Mouse (Mus musculus): ENCODE measurements around the gene Sned1. TPM values are rescaled to one million over a fixed set of nuclear protein-coding genes. Genes with fewer than 3 reads are reported as not detected.

Sned1 gene
- polyA plus RNA-seq, 1 experiment from 2014 or later: 4.0 TPM

GRCm38 (mm10) chr1:93225226-93225625, 10.4 kb upstream of the Sned1 start:
- ATAC-seq (ENCODE audit: low FRiP score) (no peak), DNase-seq (ENCODE audit: low spot score) (no peak)
- H3K27me3 ChIP-seq (ENCODE audit: control insufficient read depth, insufficient read depth, low read length): peaks cover 3% of the 10 kb centered on the region; the same call in 1 of the 2 replicates
- no peaks in the 10 kb centered on the region for H3K9me3 ChIP-seq (ENCODE audit: control insufficient read depth, low read length)
- no peak overlapping the region for H3K9ac ChIP-seq (ENCODE audit: low read depth, low read length)
- H3K4me3 ChIP-seq (ENCODE audit: low read depth, low read length): no peak overlapping the region
- 0 out of 2 replicates have a peak, but pooled peaks cover 2% of the 10 kb centered on the region for H3K4me1 ChIP-seq (replicated peaks; ENCODE audit: control insufficient read depth, insufficient read depth, low read length)
- no peak overlapping the region for H3K4me2 ChIP-seq (replicated peaks; ENCODE audit: low read depth, low read length)
- H3K36me3 ChIP-seq (ENCODE audit: control insufficient read depth, insufficient read depth, low read length): no peaks in the 10 kb centered on the region
- WGBS: 49% methylated on average over 4 of the region's 4 CpGs
- H3K27ac ChIP-seq (ENCODE audit: low read depth, low read length): no peak overlapping the region

- Histone ChIP-seq H3K4me1 (replicated peaks; ENCODE audit: control insufficient read depth, insufficient read depth, low read length) (0 out of 2 replicates have a peak, but pooled peaks cover 2% of the 10 kb centered on the region), H3K4me2 (replicated peaks; ENCODE audit: low read depth, low read length) (no peak overlapping the region), H3K27me3 (ENCODE audit: control insufficient read depth, insufficient read depth, low read length) (peaks cover 3% of the 10 kb centered on the region; the same call in 1 of the 2 replicates), H3K27ac (ENCODE audit: low read depth, low read length) (no peak overlapping the region), H3K36me3 (ENCODE audit: control insufficient read depth, insufficient read depth, low read length) (no peaks in the 10 kb centered on the region), H3K9ac (ENCODE audit: low read depth, low read length) (no peak overlapping the region), H3K4me3 (ENCODE audit: low read depth, low read length) (no peak overlapping the region), H3K9me3 (ENCODE audit: control insufficient read depth, low read length) (no peaks in the 10 kb centered on the region)
- 82% methylated on average over 5 of the region's 5 CpGs for WGBS
- no peak for ATAC-seq (ENCODE audit: low FRiP score)
- DNase-seq (ENCODE audit: low spot score): no peak
These were observed 9.7 kb upstream of the Sned1 start for GRCm38 (mm10) chr1:93225731-93226520.

DNA sequence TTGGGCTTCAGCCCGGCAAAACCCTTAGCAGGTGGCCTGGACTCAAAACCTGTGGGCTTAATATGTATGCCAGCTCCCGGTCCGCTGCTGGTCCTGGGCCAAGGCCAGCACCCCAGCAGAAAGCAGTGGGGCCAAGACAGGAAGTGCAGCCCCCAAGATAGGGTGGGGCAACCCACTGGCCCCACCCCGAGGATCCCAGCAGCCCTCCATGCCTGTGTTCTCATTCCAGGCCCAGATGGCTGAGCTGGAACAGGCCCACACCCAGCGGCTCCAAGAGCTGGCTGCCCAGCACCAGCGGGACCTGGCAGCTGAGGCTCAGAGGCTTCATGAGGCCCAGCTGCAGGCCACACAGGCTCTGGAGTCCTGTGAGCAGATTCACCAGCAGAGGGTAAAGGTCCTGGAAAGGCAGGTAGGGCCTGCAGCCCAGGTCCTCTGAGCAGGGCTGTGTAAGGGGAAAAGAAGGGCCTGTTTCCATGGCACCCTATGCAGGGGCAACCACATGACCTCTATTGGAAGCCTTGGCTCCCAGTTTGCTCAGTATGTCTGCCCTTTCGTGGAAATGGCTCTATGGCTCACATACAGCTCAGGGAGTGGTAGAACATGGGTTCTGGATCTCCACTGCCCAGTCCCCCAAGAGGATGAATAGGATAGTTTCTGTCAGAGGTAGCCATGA, 8.2 kb upstream of the Sned1 start:
- Histone ChIP-seq H3K27me3 (ENCODE audit: control insufficient read depth, insufficient read depth, low read length) (peaks cover 3% of the 10 kb centered on the region; the same call in 1 of the 2 replicates), H3K9me3 (ENCODE audit: control insufficient read depth, low read length) (no peaks in the 10 kb centered on the region), H3K4me1 (replicated peaks; ENCODE audit: control insufficient read depth, insufficient read depth, low read length) (no peaks in the 10 kb centered on the region), H3K36me3 (ENCODE audit: control insufficient read depth, insufficient read depth, low read length) (no peaks in the 10 kb centered on the region), H3K9ac (ENCODE audit: low read depth, low read length) (no peak overlapping the region), H3K4me2 (replicated peaks; ENCODE audit: low read depth, low read length) (no peak overlapping the region), H3K4me3 (ENCODE audit: low read depth, low read length) (no peak overlapping the region), H3K27ac (ENCODE audit: low read depth, low read length) (no peak overlapping the region)
- DNase-seq (ENCODE audit: low spot score): no peak
- WGBS: 92% methylated on average over 7 of the region's 7 CpGs
- no peak for ATAC-seq (ENCODE audit: low FRiP score)

- no peak overlapping the region for H3K4me2 ChIP-seq (replicated peaks; ENCODE audit: low read depth, low read length)
- H3K27ac ChIP-seq (ENCODE audit: low read depth, low read length): no peak overlapping the region
- no peak overlapping the region for H3K9ac ChIP-seq (ENCODE audit: low read depth, low read length)
- DNase-seq (ENCODE audit: low spot score): no peak
- no peak for ATAC-seq (ENCODE audit: low FRiP score)
- no peaks in the 10 kb centered on the region for H3K9me3 ChIP-seq (ENCODE audit: control insufficient read depth, low read length)
- no peak overlapping the region for H3K4me3 ChIP-seq (ENCODE audit: low read depth, low read length)
- WGBS: 92% methylated on average over 7 of the region's 7 CpGs
- H3K36me3 ChIP-seq (ENCODE audit: control insufficient read depth, insufficient read depth, low read length): no peaks in the 10 kb centered on the region
- H3K27me3 ChIP-seq (ENCODE audit: control insufficient read depth, insufficient read depth, low read length): peaks cover 3% of the 10 kb centered on the region; the same call in 1 of the 2 replicates
- H3K4me1 ChIP-seq (replicated peaks; ENCODE audit: control insufficient read depth, insufficient read depth, low read length): no peaks in the 10 kb centered on the region
These were observed 7.7 kb upstream of the Sned1 start for GRCm38 (mm10) chr1:93227976-93228365.

DNA sequence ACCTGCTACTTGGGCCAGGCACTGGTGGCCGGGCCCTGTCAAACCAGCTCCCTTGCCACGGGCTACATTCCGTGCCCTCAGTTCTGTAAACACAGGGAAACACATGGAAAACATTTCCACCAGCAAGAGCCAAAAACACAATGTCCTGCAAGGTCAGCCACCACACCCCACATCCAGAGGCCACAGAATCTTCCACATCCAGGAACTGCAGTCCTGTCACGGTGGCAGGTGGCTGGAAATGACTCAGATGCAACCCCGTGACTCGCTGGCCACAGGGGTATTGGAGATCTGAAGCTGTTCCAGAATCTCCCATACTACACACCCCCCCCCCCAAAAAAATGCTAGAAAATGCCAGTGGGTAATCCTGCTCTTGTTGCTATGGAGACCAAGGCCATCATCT, 6.4 kb upstream of the Sned1 start:
- no peaks in the 10 kb centered on the region for H3K9me3 ChIP-seq (ENCODE audit: control insufficient read depth, low read length)
- H3K27me3 ChIP-seq (ENCODE audit: control insufficient read depth, insufficient read depth, low read length): no peaks in the 10 kb centered on the region
- H3K4me2 ChIP-seq (replicated peaks; ENCODE audit: low read depth, low read length): no peak overlapping the region
- WGBS: 83% methylated on average over 6 of the region's 6 CpGs
- H3K9ac ChIP-seq (ENCODE audit: low read depth, low read length): no peak overlapping the region
- DNase-seq (ENCODE audit: low spot score) (no peak), ATAC-seq (ENCODE audit: low FRiP score) (no peak)
- H3K27ac ChIP-seq (ENCODE audit: low read depth, low read length): no peak overlapping the region
- no peaks in the 10 kb centered on the region for H3K36me3 ChIP-seq (ENCODE audit: control insufficient read depth, insufficient read depth, low read length)
- no peak overlapping the region for H3K4me3 ChIP-seq (ENCODE audit: low read depth, low read length)
- no peaks in the 10 kb centered on the region for H3K4me1 ChIP-seq (replicated peaks; ENCODE audit: control insufficient read depth, insufficient read depth, low read length)

GRCm38 (mm10) chr1:93229626-93230025, 6.0 kb upstream of the Sned1 start:
- Histone ChIP-seq H3K36me3 (ENCODE audit: control insufficient read depth, insufficient read depth, low read length) (no peaks in the 10 kb centered on the region), H3K27ac (ENCODE audit: low read depth, low read length) (no peak overlapping the region), H3K9me3 (ENCODE audit: control insufficient read depth, low read length) (no peaks in the 10 kb centered on the region), H3K4me1 (replicated peaks; ENCODE audit: control insufficient read depth, insufficient read depth, low read length) (no peaks in the 10 kb centered on the region), H3K4me2 (replicated peaks; ENCODE audit: low read depth, low read length) (no peak overlapping the region), H3K27me3 (ENCODE audit: control insufficient read depth, insufficient read depth, low read length) (peaks cover under 1% of the 10 kb centered on the region; the same call in 1 of the 2 replicates), H3K4me3 (ENCODE audit: low read depth, low read length) (no peak overlapping the region), H3K9ac (ENCODE audit: low read depth, low read length) (no peak overlapping the region)
- ATAC-seq (ENCODE audit: low FRiP score) (no peak), DNase-seq (ENCODE audit: low spot score) (no peak)
- 85% methylated on average over 4 of the region's 4 CpGs for WGBS

DNA sequence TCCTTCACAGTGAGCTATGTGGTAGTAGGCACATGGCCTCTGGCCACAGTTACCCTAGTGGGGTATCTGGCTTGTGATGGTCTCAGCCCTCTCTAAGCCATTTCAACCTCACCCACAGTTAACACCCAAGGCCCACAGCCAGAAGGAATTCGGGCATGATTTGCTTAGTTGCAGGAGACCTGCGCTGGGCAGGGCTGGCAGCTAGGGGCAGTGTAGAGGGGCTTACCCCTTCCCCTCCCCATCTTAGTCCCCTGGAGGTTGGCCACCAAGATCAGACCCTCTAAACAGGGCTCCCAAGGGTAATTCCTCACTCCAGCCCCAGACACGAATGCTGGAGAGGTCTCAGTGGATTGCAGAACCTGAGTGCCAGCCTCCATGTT, 894 bp downstream of the Sned1 start:
- no peaks in the 10 kb centered on the region for H3K4me1 ChIP-seq (replicated peaks; ENCODE audit: control insufficient read depth, insufficient read depth, low read length)
- H3K9me3 ChIP-seq (ENCODE audit: control insufficient read depth, low read length): no peaks in the 10 kb centered on the region
- ATAC-seq (ENCODE audit: low FRiP score) (peak; percentile 38), DNase-seq (ENCODE audit: low spot score) (peak; percentile 55)
- no peaks in the 10 kb centered on the region for H3K36me3 ChIP-seq (ENCODE audit: control insufficient read depth, insufficient read depth, low read length)
- H3K4me2 ChIP-seq (replicated peaks; ENCODE audit: low read depth, low read length): peak overlapping the region; percentile 94
- peak overlapping the region; percentile 48 for H3K4me3 ChIP-seq (ENCODE audit: low read depth, low read length)
- H3K27ac ChIP-seq (ENCODE audit: low read depth, low read length): no peak overlapping the region
- WGBS: 9% methylated on average over 3 of the region's 3 CpGs
- peak overlapping the region; percentile 37; the same call in 1 of the 2 replicates for H3K9ac ChIP-seq (ENCODE audit: low read depth, low read length)
- peaks cover 21% of the 10 kb centered on the region for H3K27me3 ChIP-seq (ENCODE audit: control insufficient read depth, insufficient read depth, low read length)

DNA sequence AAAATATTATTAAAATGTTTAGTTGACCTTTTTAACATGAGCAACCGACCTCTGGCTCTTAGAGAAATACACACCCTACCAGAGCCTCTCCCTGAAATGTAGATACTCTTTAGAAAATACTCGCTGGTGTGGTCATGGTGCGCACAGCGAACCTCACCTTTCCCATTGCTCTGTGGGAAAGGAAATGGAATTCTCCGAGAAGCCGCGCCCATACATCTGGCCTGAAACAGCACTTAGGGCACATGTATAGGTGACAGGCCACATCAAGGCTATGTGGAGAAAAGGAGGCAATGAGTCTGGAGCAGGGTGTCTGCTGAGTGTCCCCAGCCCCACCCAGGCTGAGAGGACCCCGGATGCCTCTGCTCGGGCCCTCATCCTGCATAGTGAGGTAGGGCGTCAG, 2.0 kb downstream of the Sned1 start:
- Histone ChIP-seq H3K9me3 (ENCODE audit: control insufficient read depth, low read length) (no peaks in the 10 kb centered on the region), H3K36me3 (ENCODE audit: control insufficient read depth, insufficient read depth, low read length) (no peaks in the 10 kb centered on the region), H3K27me3 (ENCODE audit: control insufficient read depth, insufficient read depth, low read length) (peaks cover 21% of the 10 kb centered on the region), H3K27ac (ENCODE audit: low read depth, low read length) (no peak overlapping the region), H3K4me2 (replicated peaks; ENCODE audit: low read depth, low read length) (no peak overlapping the region), H3K4me1 (replicated peaks; ENCODE audit: control insufficient read depth, insufficient read depth, low read length) (no peaks in the 10 kb centered on the region), H3K9ac (ENCODE audit: low read depth, low read length) (no peak overlapping the region), H3K4me3 (ENCODE audit: low read depth, low read length) (no peak overlapping the region)
- ATAC-seq (ENCODE audit: low FRiP score): no peak
- DNase-seq (ENCODE audit: low spot score): no peak
- WGBS: 91% methylated on average over 10 of the region's 10 CpGs

DNA sequence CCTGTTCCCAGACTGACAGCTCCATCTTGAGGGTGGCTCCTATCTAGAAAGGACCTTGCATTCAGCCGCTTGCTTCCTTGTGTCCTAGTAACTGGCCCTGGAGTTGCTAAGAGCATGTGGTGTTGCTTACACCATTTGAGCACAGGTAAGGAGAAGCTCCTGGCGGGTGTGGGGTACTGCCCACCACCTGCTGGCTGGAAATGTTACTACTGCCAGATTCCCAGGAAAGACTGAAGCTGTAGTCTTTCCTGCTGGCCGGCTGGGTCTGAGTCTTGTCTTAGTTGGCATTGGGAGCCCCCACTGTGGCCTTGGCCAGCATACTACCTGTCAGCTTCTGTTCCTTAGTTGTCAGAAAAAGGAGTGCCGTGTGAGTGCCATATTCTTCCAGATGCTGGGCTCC, 2.6 kb downstream of the Sned1 start:
- H3K4me2 ChIP-seq (replicated peaks; ENCODE audit: low read depth, low read length): no peak overlapping the region

More for the DNA sequence above, 2.6 kb downstream of the Sned1 start:
- DNase-seq (ENCODE audit: low spot score) (no peak), ATAC-seq (ENCODE audit: low FRiP score) (no peak)
- Histone ChIP-seq H3K27me3 (ENCODE audit: control insufficient read depth, insufficient read depth, low read length) (peaks cover 21% of the 10 kb centered on the region), H3K36me3 (ENCODE audit: control insufficient read depth, insufficient read depth, low read length) (no peaks in the 10 kb centered on the region), H3K27ac (ENCODE audit: low read depth, low read length) (no peak overlapping the region), H3K4me1 (replicated peaks; ENCODE audit: control insufficient read depth, insufficient read depth, low read length) (no peaks in the 10 kb centered on the region), H3K4me3 (ENCODE audit: low read depth, low read length) (no peak overlapping the region), H3K9me3 (ENCODE audit: control insufficient read depth, low read length) (no peaks in the 10 kb centered on the region), H3K9ac (ENCODE audit: low read depth, low read length) (no peak overlapping the region)
- 61% methylated on average over 4 of the region's 4 CpGs for WGBS
